Mouse (Mus musculus): Measurements from ENCODE around the gene Armh2. TPM values are rescaled to one million over a fixed set of nuclear protein-coding genes. Genes with fewer than 3 reads are reported as not detected.
A peak's percentile ranks its signal among the peaks of the same experiment; 100 is the strongest.
"Not testable (repeated sequence)": the region's sequence is repeated elsewhere in the genome, so short reads cannot be mapped to it uniquely, and the experiment has no call there.

Armh2 gene
- total RNA-seq, 1 experiment from 2014 or later, result 2.2 TPM

GRCm38 (mm10) chr13:24751396-24751795, 10.4 kb downstream of the Armh2 start:
- ATAC-seq (ENCODE audit: extremely low read depth, insufficient number of reproducible peaks, low FRiP score, poor library complexity, severe bottlenecking), result no peak

GRCm38 (mm10) chr13:24756756-24757155, 15.7 kb downstream of the Armh2 start:
- ATAC-seq (ENCODE audit: extremely low read depth, insufficient number of reproducible peaks, low FRiP score, poor library complexity, severe bottlenecking), result no peak

- no peak for ATAC-seq (ENCODE audit: extremely low read depth, insufficient number of reproducible peaks, low FRiP score, poor library complexity, severe bottlenecking)
Measured at GRCm38 (mm10) chr13:24757820-24758564, 17.0 kb downstream of the Armh2 start.

GRCm38 (mm10) chr13:24759451-24759850, 18.4 kb downstream of the Armh2 start:
- ATAC-seq (ENCODE audit: extremely low read depth, insufficient number of reproducible peaks, low FRiP score, poor library complexity, severe bottlenecking), result no peak

GRCm38 (mm10) chr13:24760351-24760870, 19.4 kb downstream of the Armh2 start:
- no peak for ATAC-seq (ENCODE audit: extremely low read depth, insufficient number of reproducible peaks, low FRiP score, poor library complexity, severe bottlenecking)

GRCm38 (mm10) chr13:24761083-24761402, 20.0 kb downstream of the Armh2 start:
- ATAC-seq (ENCODE audit: extremely low read depth, insufficient number of reproducible peaks, low FRiP score, poor library complexity, severe bottlenecking), result no peak

- peak; percentile 86 for ATAC-seq (ENCODE audit: extremely low read depth, insufficient number of reproducible peaks, low FRiP score, poor library complexity, severe bottlenecking)
Measured at GRCm38 (mm10) chr13:24761403-24762227, 20.6 kb downstream of the Armh2 start, which contains the start of gene Gmnn. Gmnn (minus strand) TSS chr13:24761923.

- ATAC-seq (ENCODE audit: extremely low read depth, insufficient number of reproducible peaks, low FRiP score, poor library complexity, severe bottlenecking), result no peak
Measured at GRCm38 (mm10) chr13:24762254-24762653, 21.2 kb downstream of the Armh2 start.

- ATAC-seq (ENCODE audit: extremely low read depth, insufficient number of reproducible peaks, low FRiP score, poor library complexity, severe bottlenecking), result not testable (repeated sequence)
Measured at GRCm38 (mm10) chr13:24767809-24768208, 26.8 kb downstream of the Armh2 start.

- not testable (repeated sequence) for ATAC-seq (ENCODE audit: extremely low read depth, insufficient number of reproducible peaks, low FRiP score, poor library complexity, severe bottlenecking)
Measured at GRCm38 (mm10) chr13:24771482-24771881, 30.4 kb downstream of the Armh2 start.

GRCm38 (mm10) chr13:24776146-24776844, 35.3 kb downstream of the Armh2 start:
- peak; percentile 84 for ATAC-seq (ENCODE audit: extremely low read depth, insufficient number of reproducible peaks, low FRiP score, poor library complexity, severe bottlenecking)

- ATAC-seq (ENCODE audit: extremely low read depth, insufficient number of reproducible peaks, low FRiP score, poor library complexity, severe bottlenecking), result no peak
Measured at GRCm38 (mm10) chr13:24778026-24778425, 37.0 kb downstream of the Armh2 start.

GRCm38 (mm10) chr13:24778706-24779380, 37.8 kb downstream of the Armh2 start:
- ATAC-seq (ENCODE audit: extremely low read depth, insufficient number of reproducible peaks, low FRiP score, poor library complexity, severe bottlenecking), result no peak

- no peak for ATAC-seq (ENCODE audit: extremely low read depth, insufficient number of reproducible peaks, low FRiP score, poor library complexity, severe bottlenecking)
Measured at GRCm38 (mm10) chr13:24781916-24782315, 40.9 kb downstream of the Armh2 start.

GRCm38 (mm10) chr13:24786014-24786490, 45.0 kb downstream of the Armh2 start:
- peak; percentile 66; the same call in 1 of the 2 replicates for ATAC-seq (ENCODE audit: extremely low read depth, insufficient number of reproducible peaks, low FRiP score, poor library complexity, severe bottlenecking)

- no peak for ATAC-seq (ENCODE audit: extremely low read depth, insufficient number of reproducible peaks, low FRiP score, poor library complexity, severe bottlenecking)
Measured at GRCm38 (mm10) chr13:24787477-24787876, 46.4 kb downstream of the Armh2 start.

- peak; percentile 92 for ATAC-seq (ENCODE audit: extremely low read depth, insufficient number of reproducible peaks, low FRiP score, poor library complexity, severe bottlenecking)
Measured at GRCm38 (mm10) chr13:24791349-24791748, 50.3 kb downstream of the Armh2 start.

GRCm38 (mm10) chr13:24792411-24793045, 51.5 kb downstream of the Armh2 start:
- ATAC-seq (ENCODE audit: extremely low read depth, insufficient number of reproducible peaks, low FRiP score, poor library complexity, severe bottlenecking), result no peak

Measured in neutrophil, adult 5-6 weeks (primary cell).